Comparison of ENCODE assay signal across 9 mouse cellular contexts in genomic region chr3:120192439-120193326, GRCm38 (mm10).
A peak's percentile ranks its signal among the peaks of the same experiment; 100 is the strongest.
DNase-seq lines count a peak whose midpoint lies in the region; ATAC-seq lines count a peak whose summit lies in the region.
"Had no signal": no experiment of that assay in that cellular context is flagged by ENCODE, and none has a peak within 500 bp of the region (broad histone marks: within the 10 kb centered on the region; RNA-seq: fewer than 3 reads in every experiment).

No protein-coding gene starts in this region.

- no peaks in the 10 kb centered on the region for H3K36me3 ChIP-seq in forebrain, embryonic 11.5 days (ENCODE audit: control insufficient read depth, insufficient read depth, low read length)
- H3K36me3 ChIP-seq in hindbrain, embryonic 12.5 days: no peaks in the 10 kb centered on the region
- H3K36me3 ChIP-seq in lung, embryonic 16.5 days (ENCODE audit: control insufficient read depth, insufficient read depth, low read length): no peaks in the 10 kb centered on the region
- H3K36me3 ChIP-seq: neural tube, embryonic 12.5 days had no signal

- no peak overlapping the region for H3K9ac ChIP-seq in forebrain, embryonic 11.5 days (ENCODE audit: low read length)
- H3K9ac ChIP-seq in hindbrain, embryonic 12.5 days: no peak overlapping the region
- no peak overlapping the region for H3K9ac ChIP-seq in lung, embryonic 16.5 days (ENCODE audit: low read length)
- H3K9ac ChIP-seq: neural tube, embryonic 12.5 days had no signal

- peak; percentile 79 for ATAC-seq in forebrain, embryonic 11.5 days (replicated peaks; ENCODE audit: low FRiP score)
- ATAC-seq in hindbrain, embryonic 12.5 days (ENCODE audit: low FRiP score): peak; percentile 72
- ATAC-seq in lung, embryonic 16.5 days (ENCODE audit: low read depth): peak; percentile 76
- no peak for ATAC-seq in monocyte, adult 5-6 weeks (replicated peaks; ENCODE audit: insufficient number of reproducible peaks, low FRiP score, low TSS enrichment, poor library complexity, severe bottlenecking)

- peaks cover 3% of the 10 kb centered on the region; the same call in 1 of the 2 replicates for H3K4me1 ChIP-seq in forebrain, embryonic 11.5 days (replicated peaks; ENCODE audit: control insufficient read depth, insufficient read depth, low read length)
- H3K4me1 ChIP-seq in hindbrain, embryonic 12.5 days: 0 out of 2 replicates have a peak, but pooled peaks cover 4% of the 10 kb centered on the region
- no peaks in the 10 kb centered on the region; the same call in 1 of the 2 replicates for H3K4me1 ChIP-seq in lung, embryonic 16.5 days (replicated peaks; ENCODE audit: control insufficient read depth, insufficient read depth, low read length)
- H3K4me1 ChIP-seq: neural tube, embryonic 12.5 days had no signal

- DNase-seq in ES-CJ7 (ENCODE audit: low read depth, low spot score): peak; percentile 59
- DNase-seq in adrenal gland, postnatal 4 days (ENCODE audit: low spot score in 2 of 2): peak; percentile 9 to 16
- peak; percentile 75 for DNase-seq in forebrain, embryonic 11.5 days (ENCODE audit: low spot score)
- DNase-seq in layer of hippocampus, adult 9-11 months: peak; percentile 72
- DNase-seq in right cerebral cortex, adult 2 months (ENCODE audit: low spot score in 2 of 2): peak; percentile 82 to 88

- H3K27ac ChIP-seq in forebrain, embryonic 11.5 days (ENCODE audit: low read depth, low read length): no peak overlapping the region
- H3K27ac ChIP-seq in hindbrain, embryonic 12.5 days: no peak overlapping the region
- H3K27ac ChIP-seq in lung, embryonic 16.5 days (ENCODE audit: low read length): no peak overlapping the region
- H3K27ac ChIP-seq: neural tube, embryonic 12.5 days had no signal

- WGBS in forebrain, embryonic 11.5 days: 41% methylated on average over 15 of the region's 15 CpGs
- WGBS in hindbrain, embryonic 12.5 days: 38% methylated on average over 15 of the region's 15 CpGs
- whole genome bisulfite sequencing in lung, embryonic 16.5 days: 32% methylated on average over 15 of the region's 15 CpGs

- no peak overlapping the region for H3K4me3 ChIP-seq in forebrain, embryonic 11.5 days (ENCODE audit: low read depth, low read length)
- no peak overlapping the region for H3K4me3 ChIP-seq in hindbrain, embryonic 12.5 days
- no peak overlapping the region; the same call in 1 of the 2 replicates for H3K4me3 ChIP-seq in lung, embryonic 16.5 days (ENCODE audit: low read length)
- H3K4me3 ChIP-seq: neural tube, embryonic 12.5 days had no signal

- no peak overlapping the region for H3K4me2 ChIP-seq in forebrain, embryonic 11.5 days (ENCODE audit: low read depth, low read length, severe bottlenecking)
- no peak overlapping the region for H3K4me2 ChIP-seq in hindbrain, embryonic 12.5 days (replicated peaks)
- peak overlapping the region; percentile 31 for H3K4me2 ChIP-seq in lung, embryonic 16.5 days (ENCODE audit: low read depth, low read length)
- H3K4me2 ChIP-seq: neural tube, embryonic 12.5 days had no signal

- no peaks in the 10 kb centered on the region for H3K9me3 ChIP-seq in forebrain, embryonic 11.5 days (ENCODE audit: control insufficient read depth, low read length)
- H3K9me3 ChIP-seq in hindbrain, embryonic 12.5 days (replicated peaks): no peaks in the 10 kb centered on the region
- no peaks in the 10 kb centered on the region for H3K9me3 ChIP-seq in lung, embryonic 16.5 days (ENCODE audit: control insufficient read depth, low read length)
- H3K9me3 ChIP-seq: neural tube, embryonic 12.5 days had no signal

- no peaks in the 10 kb centered on the region for H3K27me3 ChIP-seq in forebrain, embryonic 11.5 days (ENCODE audit: control insufficient read depth, insufficient read depth, low read length)
- H3K27me3 ChIP-seq in hindbrain, embryonic 12.5 days: no peaks in the 10 kb centered on the region
- no peaks in the 10 kb centered on the region for H3K27me3 ChIP-seq in lung, embryonic 16.5 days (ENCODE audit: control insufficient read depth, insufficient read depth, low read depth, low read length)
- H3K27me3 ChIP-seq: neural tube, embryonic 12.5 days had no signal

Comparison
In these comparisons a context has a peak if more than half of its experiments do, and no peak if none do; other contexts are left out.
1. DNase-seq: peak in every context shown above with its lines; median percentile 85 in right cerebral cortex, adult 2 months; 75 in forebrain, embryonic 11.5 days; 72 in layer of hippocampus, adult 9-11 months; 59 in ES-CJ7; 12 in adrenal gland, postnatal 4 days.